Mouse (Mus musculus): ENCODE results near the gene Gm42906.

DNA sequence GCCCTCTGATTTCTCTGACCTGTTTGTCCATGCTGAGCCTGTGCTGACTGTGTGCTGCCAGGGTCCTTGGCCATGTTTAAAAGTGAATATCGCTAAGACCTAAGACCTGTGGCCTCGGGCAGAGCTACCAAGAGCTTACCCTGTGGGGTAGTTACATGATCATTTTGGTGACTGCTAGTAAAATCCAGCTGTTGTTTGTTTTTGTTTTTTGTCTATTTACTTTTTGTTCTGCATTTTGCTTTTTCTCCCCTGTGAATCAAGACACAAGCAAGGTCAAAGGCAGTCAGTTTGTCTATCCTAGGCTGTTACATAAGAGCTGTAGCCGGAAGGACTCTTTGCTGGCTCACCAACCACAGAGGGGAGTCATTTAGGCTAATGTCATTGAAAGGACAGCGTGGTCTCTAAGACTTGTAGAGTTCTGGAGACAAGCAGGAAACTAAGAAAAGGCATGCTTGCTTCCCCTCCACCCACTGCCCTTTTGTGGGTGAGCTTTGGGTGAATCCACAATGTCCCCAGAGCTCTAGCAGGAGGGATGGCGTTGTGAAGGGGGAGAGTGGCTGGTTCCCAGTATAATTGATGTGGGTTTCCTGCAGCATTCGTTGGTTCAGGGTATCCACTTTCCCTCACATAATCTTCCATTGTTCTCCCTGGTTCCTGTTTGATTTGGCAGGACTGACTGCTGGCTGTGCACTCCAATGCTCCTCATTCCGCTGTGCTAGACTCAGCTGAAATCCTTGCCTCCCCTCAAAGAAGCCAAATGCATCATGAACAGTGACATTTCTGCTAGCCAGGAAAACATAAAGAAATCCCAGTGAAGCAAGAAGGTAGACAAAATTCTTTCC is 33.9 kb downstream of the Gm42906 start:
- TF ChIP-seq POLR2A (IDR thresholded peaks at IDR 0.05; ENCODE audit: extremely low read depth, insufficient read depth, low read length) = no peak
- no peak for TF ChIP-seq CTCF (IDR thresholded peaks at IDR 0.05; ENCODE audit: extremely low read depth, insufficient read depth, low read length)
